Mouse (Mus musculus) cerebellum, postnatal 10 days (tissue): ENCODE results near the gene Ros1.

Source experiments
- DNase-seq, 2 experiments: peaks; one replicate each; pipeline ENCODE4 v3.0.0; 2021; ENCODE audit warnings: mixed read lengths in 2 of 2

Gene Ros1

DNA sequence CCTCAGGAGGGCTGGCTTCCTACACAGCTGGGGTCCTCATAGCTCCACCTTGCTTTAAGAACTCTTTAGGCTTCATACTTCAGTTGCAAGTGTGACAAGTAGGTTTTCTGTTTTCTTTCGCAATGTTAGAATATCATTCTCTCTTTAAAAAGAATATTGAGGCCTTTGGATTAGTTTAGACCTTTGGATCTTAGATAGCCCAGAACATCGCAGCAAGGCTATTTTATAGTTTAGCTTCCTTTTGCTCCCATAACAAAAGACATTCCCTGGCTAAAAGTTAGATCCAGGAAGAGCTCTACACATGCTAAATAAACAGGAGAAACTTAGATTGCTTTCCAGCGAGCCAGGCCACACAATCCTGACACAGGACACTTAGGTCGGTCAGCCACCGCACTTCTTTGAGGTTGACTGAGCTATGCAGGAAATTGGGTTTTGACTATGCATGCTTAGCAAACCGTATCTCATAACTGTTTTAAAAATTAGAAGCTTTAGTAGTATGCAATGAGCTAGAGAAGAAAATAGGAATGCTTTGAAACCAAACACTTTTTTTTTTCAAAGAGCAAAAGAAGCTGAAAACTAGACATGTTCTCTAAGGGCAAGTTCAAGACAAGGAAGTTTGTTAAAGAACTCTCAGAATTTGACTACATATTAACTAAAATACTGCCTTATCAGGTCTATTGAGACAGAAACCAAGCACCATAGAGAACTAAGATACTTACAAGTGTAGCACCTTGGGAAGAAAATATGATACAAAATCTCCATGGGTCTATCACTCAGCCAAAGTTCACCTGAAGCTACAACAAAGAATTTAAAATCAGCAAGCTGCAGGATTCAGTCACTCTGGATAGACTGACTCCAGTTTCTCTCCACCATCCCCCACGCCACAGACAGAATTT, at the start of gene Ros1:
Gene Ros1 (minus strand): TSS at position 288 of the 896 bp plus-strand sequence.
- no peak for DNase-seq

- DNase-seq = no peak
These were observed 47.8 kb upstream of the Ros1 start for GRCm38 (mm10) chr10:52242680-52243323.

DNA sequence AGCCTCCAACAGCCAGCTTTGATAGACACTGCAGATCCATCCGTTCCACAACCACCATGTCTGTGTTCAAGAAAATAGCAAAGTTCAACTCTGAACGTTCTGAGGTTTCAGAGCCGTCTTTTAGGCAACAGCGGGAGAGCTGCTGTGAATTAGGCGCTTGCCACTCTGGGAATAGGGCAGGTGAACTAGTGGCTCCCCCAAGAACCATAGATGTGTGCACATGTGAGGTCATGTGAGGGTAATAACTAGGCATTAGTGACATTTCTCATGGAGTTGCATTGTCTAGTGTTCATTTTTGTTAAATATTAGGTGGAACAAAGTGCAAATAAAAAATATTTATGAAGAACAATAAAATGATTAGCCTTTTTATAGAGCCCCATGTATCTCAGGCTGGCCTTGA, 47.0 kb upstream of the Ros1 start:
- DNase-seq = no peak

DNA sequence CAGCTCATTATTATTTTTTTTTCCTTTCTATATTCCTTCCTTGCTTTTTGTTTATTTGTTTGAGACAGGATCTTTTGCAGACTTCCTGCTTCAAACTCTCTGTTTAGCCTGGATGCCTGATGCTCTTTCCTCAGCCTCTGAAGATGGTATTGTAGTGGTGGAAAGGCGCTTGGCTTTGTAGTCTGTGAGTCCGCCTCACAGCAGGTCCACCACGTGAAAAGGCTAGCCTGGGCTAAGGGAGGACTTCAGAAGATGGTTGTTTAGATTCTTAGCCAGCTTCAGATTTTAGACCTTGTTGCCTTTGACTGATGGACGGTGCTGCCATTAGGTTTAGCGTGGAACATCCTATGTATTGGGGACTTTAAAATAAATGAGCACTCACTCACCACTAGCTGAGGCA, 40.4 kb upstream of the Ros1 start:
- no peak for DNase-seq

DNA sequence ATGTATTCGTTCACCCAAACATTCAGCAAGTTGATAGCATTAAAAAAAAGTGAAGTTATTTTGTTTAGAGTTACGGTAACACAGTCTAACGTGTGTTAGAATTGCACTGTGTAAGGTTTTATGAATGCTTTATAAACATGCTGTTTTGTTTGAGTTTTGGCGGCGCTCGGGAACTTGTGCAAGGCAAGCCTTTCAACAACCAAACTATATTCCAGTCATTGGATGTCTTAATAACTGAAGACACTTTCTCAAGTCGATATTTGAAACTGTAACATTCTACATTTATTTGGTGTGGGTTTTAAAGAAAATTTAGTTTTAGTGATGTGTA, 39.6 kb upstream of the Ros1 start:
- DNase-seq = no peak

DNA sequence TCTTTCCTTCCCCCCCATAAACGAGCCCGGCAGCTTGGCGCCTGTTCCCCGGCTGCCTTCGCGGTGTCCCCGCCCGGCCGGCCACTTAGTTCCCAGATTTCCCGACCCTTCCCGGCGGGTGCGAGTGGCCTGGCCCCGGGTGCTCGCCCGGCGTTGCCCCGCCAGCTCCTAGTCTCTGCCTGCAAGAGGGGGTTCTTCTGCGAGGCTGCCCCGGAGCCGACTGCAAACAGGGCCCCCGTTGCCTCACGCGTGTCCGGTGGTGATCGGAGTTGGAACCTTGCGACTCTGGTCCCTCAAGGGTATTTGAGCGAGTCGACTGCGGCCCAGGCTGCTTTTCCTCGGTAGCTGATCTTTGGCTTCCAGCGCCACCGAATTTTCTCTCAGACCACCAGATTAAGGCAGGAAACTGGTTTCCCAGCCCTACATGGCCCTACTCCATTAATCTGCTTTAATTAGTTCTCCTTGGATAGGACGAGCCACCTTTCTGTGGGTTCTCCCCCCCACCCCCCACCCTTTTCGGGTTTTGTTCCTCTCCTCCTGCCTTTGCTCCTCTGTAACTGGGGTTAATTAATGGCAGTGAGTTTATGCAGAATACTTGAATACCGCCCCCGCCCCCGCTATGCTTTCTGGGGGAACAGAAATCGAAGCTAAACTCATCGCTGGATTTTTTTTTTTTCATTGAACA, 39.1 kb upstream of the Ros1 start:
- peak; percentile 61 to 62 for DNase-seq

DNA sequence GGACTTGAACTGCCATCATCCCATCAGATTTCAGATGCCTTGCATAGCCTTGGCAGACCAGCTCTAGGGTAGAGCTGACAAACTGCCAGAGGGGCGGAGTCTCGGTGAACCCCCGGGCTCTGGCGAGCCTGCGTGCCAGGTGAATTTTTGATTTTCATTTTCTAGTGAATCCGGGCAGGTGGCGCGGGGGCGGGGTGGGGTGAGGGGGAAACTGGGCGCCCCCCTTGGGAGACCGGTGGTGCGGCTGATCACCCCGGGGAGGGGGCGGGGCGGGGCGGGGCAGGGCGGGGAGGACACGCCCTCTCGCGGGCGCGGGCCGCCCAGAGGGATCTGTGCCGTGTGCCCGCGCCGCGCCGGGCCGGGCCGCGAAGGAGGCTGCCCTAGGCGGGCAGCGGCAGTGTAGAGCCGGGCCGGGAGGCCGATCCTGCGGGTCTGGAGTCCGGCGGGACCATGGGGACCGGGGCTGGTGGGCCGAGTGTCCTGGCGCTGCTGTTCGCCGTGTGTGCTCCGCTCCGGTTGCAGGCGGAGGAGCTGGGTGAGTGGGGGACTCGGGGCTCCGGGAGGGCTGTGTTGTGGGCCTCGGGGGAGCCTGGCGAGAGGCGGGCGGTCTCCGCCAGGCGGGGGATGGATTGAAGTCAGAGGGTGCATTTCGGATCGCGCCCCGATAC, 38.4 kb upstream of the Ros1 start, which contains the start of gene Dcbld1:
Gene Dcbld1 (plus strand): TSS at position 319 of the 668 bp plus-strand sequence.
- peak; percentile 89 to 90 for DNase-seq

- peak; percentile 69 for DNase-seq
These were observed 37.4 kb upstream of the Ros1 start for GRCm38 (mm10) chr10:52232196-52233176.

DNA sequence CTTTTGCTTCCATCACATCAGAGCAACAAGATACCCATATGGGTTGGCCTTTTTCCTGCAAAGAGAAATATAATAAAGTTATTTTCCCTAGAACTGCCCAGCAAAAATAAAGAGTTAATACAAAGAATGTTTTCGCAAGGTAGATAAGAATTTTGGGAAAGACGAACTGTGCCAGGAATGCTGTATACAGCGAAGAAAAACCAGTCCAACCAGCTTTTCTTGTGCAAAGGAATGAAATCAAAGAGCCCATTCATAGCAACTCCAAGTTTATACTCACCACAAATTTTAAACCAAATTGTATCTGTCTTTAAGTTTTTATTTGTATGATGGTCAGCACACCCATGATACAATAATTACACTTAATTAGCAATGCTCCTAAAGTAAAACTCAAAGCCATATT, 24.6 kb upstream of the Ros1 start:
- no peak for DNase-seq

GRCm38 (mm10) chr10:52217564-52217934, 22.5 kb upstream of the Ros1 start:
- peak; percentile 47 to 48 for DNase-seq

GRCm38 (mm10) chr10:52216797-52217563, 21.9 kb upstream of the Ros1 start:
- peak; percentile 80 for DNase-seq

DNA sequence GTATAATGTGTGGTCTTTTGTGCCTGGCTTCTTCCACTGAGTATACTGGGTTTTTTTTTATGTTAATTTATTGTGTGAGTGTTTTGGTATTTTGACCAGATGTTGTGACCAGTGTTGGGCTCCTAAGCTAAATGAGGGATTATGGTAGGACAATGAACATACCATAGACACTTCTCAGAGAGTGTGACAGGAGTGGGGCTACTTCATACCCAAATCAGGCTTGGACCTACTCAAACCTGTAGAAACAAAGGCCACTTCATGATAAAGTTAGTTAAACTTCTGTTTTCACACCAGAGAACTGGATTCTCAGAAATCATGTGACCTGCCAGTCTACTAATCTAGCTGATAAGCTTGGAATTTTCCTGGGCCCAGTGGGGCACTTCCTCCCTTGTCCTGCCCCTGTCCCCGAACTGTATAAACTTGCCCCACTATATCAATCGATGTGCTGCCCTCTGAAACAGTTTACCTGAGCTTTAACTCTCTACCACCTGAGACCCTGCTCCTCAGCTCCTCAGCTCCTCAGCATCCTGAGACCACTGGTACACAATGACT, 20.3 kb upstream of the Ros1 start:
- no peak for DNase-seq

- no peak for DNase-seq
These were observed 9.0 kb upstream of the Ros1 start for GRCm38 (mm10) chr10:52204006-52204405.

DNA sequence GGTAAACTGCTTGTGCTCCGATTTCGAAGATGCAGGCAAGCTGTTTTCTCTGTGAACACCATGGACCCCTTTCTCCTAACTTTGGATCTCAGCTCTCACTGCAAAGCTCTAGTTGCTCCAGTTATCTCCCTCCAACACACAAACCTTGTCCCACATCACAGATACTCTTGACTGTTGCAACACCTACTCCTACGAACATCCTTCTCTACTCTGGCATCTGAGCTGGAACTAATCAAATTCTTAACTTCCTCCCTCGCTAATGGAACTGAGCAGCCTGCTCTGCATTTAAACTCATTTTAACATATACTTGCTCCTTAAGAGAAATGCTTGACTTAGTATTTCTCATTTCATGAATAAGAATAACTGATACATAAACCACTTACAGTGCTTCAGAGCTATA, 9.1 kb downstream of the Ros1 start:
- DNase-seq = no peak

- DNase-seq = peak; percentile 5 to 7
These were observed 12.2 kb downstream of the Ros1 start for GRCm38 (mm10) chr10:52182878-52183277.

GRCm38 (mm10) chr10:52174376-52174775, 20.7 kb downstream of the Ros1 start:
- DNase-seq = no peak

DNA sequence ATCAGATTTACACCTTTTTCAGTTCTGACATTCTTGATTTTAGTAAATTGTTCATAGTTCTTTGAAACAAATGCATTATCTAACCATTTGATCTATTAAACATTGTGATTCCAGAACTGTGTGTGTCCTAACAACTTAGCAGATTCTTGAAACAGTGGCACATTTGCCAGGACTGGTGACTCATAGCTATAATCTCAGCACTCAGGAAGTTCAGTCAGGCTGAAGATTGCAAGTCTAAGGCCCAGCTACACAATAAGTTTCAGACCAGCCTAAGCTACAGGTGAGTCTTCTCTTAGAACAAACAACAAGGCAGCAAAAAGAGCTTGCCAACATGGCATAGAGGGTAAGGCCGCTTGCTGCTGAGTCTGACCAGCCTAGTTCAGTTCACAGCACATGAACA, 24.6 kb downstream of the Ros1 start:
- no peak for DNase-seq

GRCm38 (mm10) chr10:52169841-52170240, 25.2 kb downstream of the Ros1 start:
- DNase-seq = peak; percentile 7 to 11

DNA sequence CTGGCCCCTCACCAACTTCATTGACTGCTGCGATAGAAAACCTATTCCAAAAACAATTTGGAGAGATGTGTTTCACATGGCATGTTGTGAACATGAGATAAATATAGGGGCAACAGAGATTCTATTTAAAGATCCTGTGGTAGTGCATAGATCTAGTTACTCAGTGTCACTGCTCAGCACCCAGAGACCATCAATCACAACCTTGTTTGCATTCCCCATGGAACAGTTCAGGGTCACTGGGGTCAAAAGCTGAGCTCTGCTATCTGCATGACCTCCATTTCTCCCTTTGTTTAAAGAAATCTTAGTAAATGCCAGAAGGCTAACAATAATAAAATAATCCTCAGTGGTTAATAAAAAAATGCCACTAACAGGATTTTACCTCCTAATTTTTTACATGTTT, 29.7 kb downstream of the Ros1 start:
- no peak for DNase-seq

GRCm38 (mm10) chr10:52160604-52161003, 34.4 kb downstream of the Ros1 start:
- no peak for DNase-seq

DNA sequence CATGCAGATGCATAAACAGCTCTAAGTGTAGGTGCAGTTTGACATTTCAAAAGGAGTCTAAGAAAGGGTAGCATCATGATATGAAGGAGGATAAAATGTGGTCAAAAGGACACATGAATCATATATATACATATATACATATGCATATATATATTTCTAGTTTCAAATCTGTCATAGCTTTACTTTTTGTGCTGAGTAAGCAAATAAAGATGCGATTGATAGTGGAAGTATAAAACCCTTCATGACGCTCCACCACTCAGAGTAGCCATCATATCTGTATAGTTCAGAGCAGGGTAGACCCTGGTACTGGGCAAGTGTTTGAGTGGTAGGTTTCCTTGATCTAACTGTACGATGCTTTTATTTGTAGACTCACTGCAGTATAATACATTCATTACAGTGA, 35.3 kb downstream of the Ros1 start:
- DNase-seq = no peak
